Mouse (Mus musculus) heart, adult 2 months (tissue): ENCODE measurements around the gene Phlpp2. TPM values are rescaled to one million over a fixed set of nuclear protein-coding genes. Genes with fewer than 3 reads are reported as not detected.

Experiments
- DNase-seq, 2 experiments: peaks; one replicate each; pipeline ENCODE4 v3.0.0; 2021
- H3K27ac ChIP-seq: fragments of 200-600 bp; 2 replicates; pipeline ENCODE4 v1.8.1; 2022
- H3K27me3 ChIP-seq: fragments of 200-500 bp; 2 replicates; pipeline ENCODE4 v1.6.1; 2012; ENCODE audit warnings: mild to moderate bottlenecking, low read length, inconsistent platforms, mixed read lengths; ENCODE audit not compliant: control insufficient read depth, insufficient read depth
- H3K36me3 ChIP-seq: fragments of 200-500 bp; 2 replicates; pipeline ENCODE4 v1.6.1; 2012; ENCODE audit warnings: low read length, inconsistent platforms; ENCODE audit not compliant: control insufficient read depth, insufficient read depth
- H3K4me1 ChIP-seq: fragments of 200-500 bp; 2 replicates; pipeline ENCODE4 v1.6.1; 2011; ENCODE audit warnings: low read length; ENCODE audit not compliant: control insufficient read depth, insufficient read depth
- H3K4me3 ChIP-seq: fragments of 200-600 bp; 2 replicates; pipeline ENCODE4 v1.8.1; 2022
- H3K79me2 ChIP-seq: fragments of 200-500 bp; replicated peaks from 2 replicates; pipeline ENCODE4 v1.6.1; 2012; ENCODE audit warnings: mild to moderate bottlenecking, inconsistent platforms, low read length, moderate library complexity, mixed read lengths; ENCODE audit not compliant: control insufficient read depth, insufficient read depth
- H3K9ac ChIP-seq: fragments of 200-500 bp; 2 replicates; pipeline ENCODE4 v1.6.1; 2012; ENCODE audit warnings: low read depth, mild to moderate bottlenecking, control low read depth, inconsistent platforms, low read length, mixed read lengths
- CTCF ChIP-seq: fragments of 200-600 bp; IDR thresholded peaks from 2 replicates; pipeline ENCODE4 v1.8.1; 2022; ENCODE audit warnings: antibody characterized with exemption, mild to moderate bottlenecking, moderate library complexity
- EP300 ChIP-seq: fragments of 200-500 bp; IDR thresholded peaks from 2 replicates; pipeline ENCODE4 v1.6.1; 2011; ENCODE audit warnings: low read depth, low read length, control low read depth; ENCODE audit not compliant: insufficient read depth
- POLR2A ChIP-seq: fragments of 200-500 bp; IDR thresholded peaks from 2 replicates; pipeline ENCODE4 v1.6.1; 2011; ENCODE audit warnings: mild to moderate bottlenecking, low read depth, low read length, control low read depth; ENCODE audit not compliant: insufficient read depth
- WGBS: fragments of 180-500 bp; shearing (Covaris S2); methylation state at CpG from one replicate; pipeline ENCODE4 v1.1.7; 2018; 5-methylcytosine and 5-hydroxymethylcytosine counted together
- intact Hi-C: fragments of 180-260 bp; cut with DNase I; formaldehyde crosslinking; loops from one replicate; pipeline ENCODE4 v1.15.1; 2025
- polyA plus RNA-seq: library from polyadenylated mRNA; depleted of rRNA; stranded (reverse); fragments of >200 nt; gene quantifications from 2 replicates; pipeline ENCODE4 v1.2.3, GENCODE M21; 2012
- total RNA-seq, 2 experiments: library from RNA; stranded (reverse); gene quantifications; 2 replicates each; pipeline ENCODE4 v1.2.3; 2021

The Phlpp2 gene
- total and polyA plus RNA-seq, 3 experiments: 2.1 to 4.6 (median 3.2) TPM

DNA sequence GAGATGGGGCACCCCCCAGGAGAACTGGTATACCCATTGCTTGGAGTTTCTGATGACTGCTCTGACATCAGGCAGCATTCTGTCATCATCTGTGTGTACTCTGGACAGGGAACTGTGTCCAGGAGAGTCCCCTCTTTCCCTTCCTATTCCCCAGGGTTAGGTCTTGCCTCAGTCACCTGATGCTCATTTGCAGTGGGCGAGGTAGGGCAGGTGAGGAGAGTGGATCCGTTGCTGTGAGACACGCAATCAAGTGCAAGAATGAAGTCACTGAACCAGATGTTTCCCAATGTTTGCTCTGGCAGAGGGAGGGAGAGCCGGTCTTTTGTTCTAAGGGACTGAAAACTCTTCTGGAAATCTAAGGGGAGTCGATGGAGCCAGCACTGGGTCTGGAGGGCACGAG is 111.0 kb downstream of the Phlpp2 start:
- WGBS: 70% methylated on average over 6 of the region's 6 CpGs
- Histone ChIP-seq H3K4me1 (no peaks in the 10 kb centered on the region), H3K79me2 (no peaks in the 10 kb centered on the region), H3K27ac (no peak overlapping the region), H3K27me3 (no peaks in the 10 kb centered on the region), H3K36me3 (no peaks in the 10 kb centered on the region), H3K9ac (no peak overlapping the region), H3K4me3 (no peak overlapping the region)
- intact Hi-C loops: no loop called here
- TF ChIP-seq POLR2A (no peak), CTCF (no peak), EP300 (no peak)
- DNase-seq: no peak

GRCm38 (mm10) chr8:109982386-109983105 is 114.2 kb downstream of the Phlpp2 start:
- H3K4me3 ChIP-seq: no peak overlapping the region
- no peaks in the 10 kb centered on the region for H3K79me2 ChIP-seq
- H3K27ac ChIP-seq: no peak overlapping the region
- 77% methylated on average over 15 of the region's 15 CpGs for WGBS
- H3K36me3 ChIP-seq: no peaks in the 10 kb centered on the region
- intact Hi-C loops: no loop called here
- no peak for DNase-seq
- no peaks in the 10 kb centered on the region for H3K27me3 ChIP-seq
- no peak overlapping the region for H3K9ac ChIP-seq
- H3K4me1 ChIP-seq: no peaks in the 10 kb centered on the region
- no peak for TF ChIP-seq EP300

DNA sequence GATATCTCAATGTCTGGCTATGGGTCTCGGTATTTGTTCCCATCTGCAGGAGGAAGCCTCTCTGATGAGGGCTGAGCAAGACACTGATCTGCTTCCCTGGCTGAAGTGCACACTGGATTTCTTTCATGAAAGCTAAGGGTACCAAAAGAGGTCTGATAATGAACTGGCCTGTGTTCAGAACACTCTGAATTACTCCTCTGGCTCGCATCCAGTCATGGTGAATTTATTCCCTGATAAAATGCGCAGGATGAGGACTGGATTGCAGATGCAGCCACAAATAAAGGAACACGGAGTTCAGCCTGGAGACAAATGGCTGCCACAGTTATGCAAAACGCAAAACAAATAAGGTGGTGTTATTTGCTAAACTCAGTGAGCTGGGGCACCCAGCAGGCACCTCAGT is 115.6 kb downstream of the Phlpp2 start:
- H3K79me2 ChIP-seq: no peaks in the 10 kb centered on the region
- WGBS: 16% methylated on average over 5 of the region's 5 CpGs
- H3K4me3 ChIP-seq: no peak overlapping the region

DNA sequence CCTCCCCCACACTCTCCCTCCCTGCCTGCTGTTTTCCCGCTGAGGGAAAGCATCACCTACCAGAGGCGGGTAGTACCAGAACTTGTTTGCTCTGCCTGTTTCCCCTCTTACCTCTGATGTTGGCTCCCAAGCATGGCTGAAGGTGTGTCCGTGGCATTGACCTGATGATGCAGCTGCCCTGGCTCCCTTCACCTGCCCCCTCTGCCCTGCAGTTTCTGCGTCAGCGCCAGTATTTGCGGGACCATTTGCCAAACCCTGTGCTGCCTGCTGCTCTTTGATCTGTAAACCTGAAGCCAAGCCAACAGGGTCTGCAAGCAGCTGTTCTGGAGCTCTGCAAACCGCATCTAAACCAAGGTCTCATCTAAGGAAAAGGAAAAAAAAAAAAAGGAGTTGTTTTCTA is 118.0 kb downstream of the Phlpp2 start:
- no peaks in the 10 kb centered on the region for H3K79me2 ChIP-seq
- TF ChIP-seq POLR2A (no peak), EP300 (no peak), CTCF (no peak)
- no peaks in the 10 kb centered on the region for H3K4me1 ChIP-seq
- no peak overlapping the region for H3K4me3 ChIP-seq
- H3K36me3 ChIP-seq: no peaks in the 10 kb centered on the region
- intact Hi-C loops: no loop called here
- H3K9ac ChIP-seq: no peak overlapping the region
- peak in 1 of 2 experiments; percentile 11 for DNase-seq
- H3K27me3 ChIP-seq: no peaks in the 10 kb centered on the region
- WGBS: 53% methylated on average over 7 of the region's 7 CpGs
- H3K27ac ChIP-seq: no peak overlapping the region

More for the DNA sequence above, 115.6 kb downstream of the Phlpp2 start:
- Histone ChIP-seq H3K27ac (no peak overlapping the region), H3K27me3 (no peaks in the 10 kb centered on the region), H3K9ac (no peak overlapping the region), H3K4me1 (no peaks in the 10 kb centered on the region), H3K36me3 (no peaks in the 10 kb centered on the region)
- TF ChIP-seq POLR2A (no peak), EP300 (no peak), CTCF (no peak)
- peak in 1 of 2 experiments; percentile 9 for DNase-seq
- intact Hi-C loops: no loop called here

DNA sequence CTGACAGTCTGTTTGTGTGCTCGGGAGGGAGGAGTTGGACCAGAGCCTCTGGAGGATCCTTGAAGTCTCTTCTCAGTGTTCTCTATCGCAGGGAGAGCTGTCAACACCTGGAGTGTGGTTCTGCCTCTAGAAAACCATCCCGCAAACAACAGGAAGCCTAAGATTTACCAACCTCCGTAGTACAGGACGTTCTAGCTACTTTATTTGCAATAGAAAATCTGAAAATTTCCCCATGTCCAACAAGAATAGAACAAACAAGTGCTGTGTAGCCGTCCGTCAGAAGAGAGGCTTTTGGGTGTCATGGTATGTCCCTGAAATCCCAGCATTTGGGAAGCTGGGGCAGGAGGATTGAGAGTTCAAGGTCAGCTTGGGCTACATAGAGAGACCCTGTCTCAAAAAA is 119.4 kb downstream of the Phlpp2 start:
- no peaks in the 10 kb centered on the region for H3K36me3 ChIP-seq
- H3K27me3 ChIP-seq: no peaks in the 10 kb centered on the region
- no peaks in the 10 kb centered on the region for H3K79me2 ChIP-seq
- peak in 1 of 2 experiments; percentile 17 for DNase-seq
- no peak overlapping the region for H3K4me3 ChIP-seq
- no peak for TF ChIP-seq EP300
- no peak for TF ChIP-seq CTCF
- TF ChIP-seq POLR2A: no peak
- WGBS: 52% methylated on average over 7 of the region's 7 CpGs
- H3K9ac ChIP-seq: no peak overlapping the region
- intact Hi-C loops: no loop called here
- no peak overlapping the region for H3K27ac ChIP-seq
- H3K4me1 ChIP-seq: no peaks in the 10 kb centered on the region

GRCm38 (mm10) chr8:109989151-109989550 is 120.8 kb downstream of the Phlpp2 start:
- Histone ChIP-seq H3K36me3 (no peaks in the 10 kb centered on the region), H3K9ac (no peak overlapping the region), H3K27ac (no peak overlapping the region), H3K79me2 (no peaks in the 10 kb centered on the region), H3K27me3 (no peaks in the 10 kb centered on the region), H3K4me1 (no peaks in the 10 kb centered on the region), H3K4me3 (no peak overlapping the region)
- DNase-seq: no peak
- no peak for TF ChIP-seq POLR2A
- TF ChIP-seq CTCF: no peak
- no peak for TF ChIP-seq EP300
- intact Hi-C loops: no loop called here
- WGBS: 86% methylated on average over 8 of the region's 8 CpGs
